In genomic region chr17:83235227-83235626, GRCm38 (mm10) we compare ENCODE assay signal across 15 mouse cellular contexts. TPM values are rescaled to one million over a fixed set of nuclear protein-coding genes. Genes with fewer than 3 reads are reported as not detected.
DNase-seq lines count a peak whose midpoint lies in the region; ATAC-seq and TF ChIP-seq lines count a peak whose summit lies in the region.
"Had no signal": no experiment of that assay in that cellular context is flagged by ENCODE, and none has a peak within 500 bp of the region (broad histone marks: within the 10 kb centered on the region; RNA-seq: fewer than 3 reads in every experiment).

No protein-coding gene starts in this region.

- no peak for TF ChIP-seq POLR2A in kidney, adult 2 months (IDR thresholded peaks at IDR 0.05; ENCODE audit: low read depth, low read length)

- H3K4me2 ChIP-seq in forebrain, embryonic 14.5 days (ENCODE audit: low read length): no peak overlapping the region
- H3K4me2 ChIP-seq in forebrain, embryonic 12.5 days: no peak overlapping the region
- H3K4me2 ChIP-seq: embryonic facial prominence, embryonic 12.5 days; intestine, embryonic 15.5 days; limb, embryonic 15.5 days; midbrain, embryonic 12.5 days had no signal

- WGBS in forebrain, embryonic 14.5 days: 59% methylated on average over 10 of the region's 10 CpGs
- WGBS in forebrain, embryonic 12.5 days: 92% methylated on average over 10 of the region's 10 CpGs
- 54% methylated on average over 10 of the region's 10 CpGs for WGBS in kidney, adult 2 months

- no peak overlapping the region for H3K27ac ChIP-seq in forebrain, embryonic 14.5 days (ENCODE audit: low read depth, low read length)
- no peak overlapping the region for H3K27ac ChIP-seq in forebrain, embryonic 12.5 days
- H3K27ac ChIP-seq in kidney, adult 2 months (ENCODE audit: insufficient read depth, low read depth, low read length): no peak overlapping the region
- H3K27ac ChIP-seq: embryonic facial prominence, embryonic 12.5 days; intestine, embryonic 15.5 days; limb, embryonic 15.5 days; midbrain, embryonic 12.5 days had no signal

- no peaks in the 10 kb centered on the region for H3K9me3 ChIP-seq in forebrain, embryonic 14.5 days (replicated peaks; ENCODE audit: control insufficient read depth, low read length)
- H3K9me3 ChIP-seq in forebrain, embryonic 12.5 days: no peaks in the 10 kb centered on the region
- H3K9me3 ChIP-seq: embryonic facial prominence, embryonic 12.5 days; intestine, embryonic 15.5 days; limb, embryonic 15.5 days; midbrain, embryonic 12.5 days had no signal

- ATAC-seq in forebrain, embryonic 14.5 days: peak; percentile 67
- no peak for ATAC-seq in forebrain, embryonic 12.5 days (ENCODE audit: low FRiP score)
- ATAC-seq: intestine, embryonic 15.5 days; liver, postnatal 0 days had no signal

- H3K36me3 ChIP-seq in forebrain, embryonic 14.5 days (ENCODE audit: control insufficient read depth, insufficient read depth, low read length): no peaks in the 10 kb centered on the region
- no peaks in the 10 kb centered on the region for H3K36me3 ChIP-seq in forebrain, embryonic 12.5 days (replicated peaks)
- no peaks in the 10 kb centered on the region for H3K36me3 ChIP-seq in kidney, adult 2 months (ENCODE audit: control insufficient read depth, insufficient read depth, low read length)
- H3K36me3 ChIP-seq: embryonic facial prominence, embryonic 12.5 days; intestine, embryonic 15.5 days; limb, embryonic 15.5 days; midbrain, embryonic 12.5 days had no signal

- no peak overlapping the region for H3K4me3 ChIP-seq in forebrain, embryonic 14.5 days (ENCODE audit: low read depth, low read length)
- H3K4me3 ChIP-seq in forebrain, embryonic 12.5 days (replicated peaks): no peak overlapping the region
- H3K4me3 ChIP-seq in kidney, adult 2 months (ENCODE audit: insufficient read depth, low read depth, low read length): no peak overlapping the region
- H3K4me3 ChIP-seq: embryonic facial prominence, embryonic 12.5 days; intestine, embryonic 15.5 days; limb, embryonic 15.5 days; midbrain, embryonic 12.5 days had no signal

- H3K27me3 ChIP-seq in forebrain, embryonic 14.5 days (replicated peaks; ENCODE audit: control insufficient read depth, insufficient read depth, low read length): no peaks in the 10 kb centered on the region
- no peaks in the 10 kb centered on the region for H3K27me3 ChIP-seq in forebrain, embryonic 12.5 days
- no peaks in the 10 kb centered on the region for H3K27me3 ChIP-seq in kidney, adult 2 months (replicated peaks; ENCODE audit: control insufficient read depth, insufficient read depth, low read length)
- H3K27me3 ChIP-seq: embryonic facial prominence, embryonic 12.5 days; intestine, embryonic 15.5 days had no signal

- TF ChIP-seq CTCF in kidney, adult 2 months (conservative IDR thresholded peaks at IDR 0.05; ENCODE audit: insufficient read depth, insufficient read length, low read depth, low read length): no peak

- no peak overlapping the region for H3K9ac ChIP-seq in forebrain, embryonic 14.5 days (ENCODE audit: low read length)
- no peak overlapping the region for H3K9ac ChIP-seq in forebrain, embryonic 12.5 days
- H3K9ac ChIP-seq: embryonic facial prominence, embryonic 12.5 days; intestine, embryonic 15.5 days; limb, embryonic 15.5 days; liver, postnatal 0 days; midbrain, embryonic 12.5 days had no signal

- H3K4me1 ChIP-seq in forebrain, embryonic 14.5 days (ENCODE audit: control insufficient read depth, insufficient read depth, low read length): no peaks in the 10 kb centered on the region; the same call in 1 of the 2 replicates
- H3K4me1 ChIP-seq in forebrain, embryonic 12.5 days: peaks cover 7% of the 10 kb centered on the region
- no peaks in the 10 kb centered on the region for H3K4me1 ChIP-seq in kidney, adult 2 months (ENCODE audit: control insufficient read depth, insufficient read depth, low read length)
- H3K4me1 ChIP-seq: midbrain, embryonic 12.5 days had no signal

- peak; percentile 84 for DNase-seq in forebrain, embryonic 14.5 days (ENCODE audit: low spot score)
- peak; percentile 41 for DNase-seq in kidney, adult 2 months
- DNase-seq in kidney, postnatal 10 days: no peak
- DNase-seq in Muller cell, postnatal 12 days (ENCODE audit: inconsistent ontology term): peak; percentile 77
- DNase-seq in cerebellum, adult 9-10 months: peak; percentile 81
- DNase-seq in frontal cortex, postnatal 25 days (ENCODE audit: low spot score in 2 of 2): no peak
- DNase-seq in adrenal gland, postnatal 36 days: no peak
- DNase-seq: gastrocnemius, postnatal 10 days; heart, postnatal 14 days; liver, postnatal 0 days had no signal

RNA-seq across cellular contexts. Expression of gene Pkdcc, which starts 20.1 kb away (rescaled TPM):
- 6.9 and 9.0 TPM in 2 replicates for polyA plus RNA-seq in forebrain, embryonic 14.5 days (2014; fragmentation: Nextera tagmentation; extraction: Ambion mirVana)
- 7.1 and 10.8 TPM in 2 replicates for polyA plus RNA-seq in forebrain, embryonic 12.5 days (2016; fragmentation: Nextera tagmentation; extraction: Ambion mirVana)
- 42.6 and 44.8 TPM in 2 replicates for polyA plus RNA-seq in kidney, adult 2 months (2012; rRNA removed)
- 100 to 1,000 TPM in 1 of 2 experiments, 10 to 100 TPM in 1; 54.8 to 151 TPM for total RNA-seq in adrenal gland, postnatal 36 days (2021)

Comparison
In these comparisons a context has a peak if more than half of its experiments do, and no peak if none do; other contexts are left out.
1. DNase-seq: peak in forebrain, embryonic 14.5 days (single experiment), kidney, adult 2 months (single experiment), Muller cell, postnatal 12 days (single experiment) and cerebellum, adult 9-10 months (single experiment); none in kidney, postnatal 10 days (single experiment), frontal cortex, postnatal 25 days (0 of 2) and adrenal gland, postnatal 36 days (0 of 2).